Mouse (Mus musculus): ENCODE results near the gene Drd4.

DNA sequence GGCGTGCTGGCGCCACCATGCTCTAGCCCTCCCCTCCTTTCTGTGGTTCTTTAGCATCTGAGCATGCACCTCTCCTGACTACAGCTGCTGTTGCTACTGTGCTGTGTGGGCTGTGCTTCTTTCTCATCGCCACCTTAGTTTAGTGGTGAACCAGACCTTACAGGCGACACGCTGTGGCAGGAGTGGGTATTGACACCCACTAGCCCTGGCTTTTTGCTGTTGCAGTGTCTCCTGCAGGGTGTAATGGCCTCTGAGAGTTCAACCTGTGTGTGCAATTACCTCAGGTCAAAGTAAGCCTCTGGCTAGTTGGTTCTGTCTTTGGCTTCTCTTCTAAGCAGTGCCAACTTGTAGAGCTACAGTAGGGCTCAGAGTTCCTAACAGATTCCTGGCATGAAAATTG lies 24.2 kb downstream of the Drd4 start:
- TF ChIP-seq GATA1 (IDR thresholded peaks at IDR 0.05; ENCODE audit: borderline replicate concordance, low read length) (no peak), FLI1 (IDR thresholded peaks at IDR 0.05; ENCODE audit: low read length) (no peak)
